Mouse (Mus musculus) heart, embryonic 12.5 days (tissue): ENCODE results near the gene Tcea3. TPM values are rescaled to one million over a fixed set of nuclear protein-coding genes. Genes with fewer than 3 reads are reported as not detected.

Source experiments
- ATAC-seq: fragments of 200-750 bp; cut with Nextera tagmentation; 2 replicates; pipeline ENCODE4 v1.8.0; 2017; ENCODE audit warnings: moderate TSS enrichment, moderate library complexity; ENCODE audit not compliant: insufficient number of reproducible peaks, low FRiP score
- H3K27ac ChIP-seq: fragments of 300-500 bp; sonication (generic); 2 replicates; pipeline ENCODE4 v1.5.1; 2016; ENCODE audit warnings: mild to moderate bottlenecking, moderate library complexity; ENCODE audit not compliant: poor library complexity, severe bottlenecking
- H3K27me3 ChIP-seq: fragments of 300-500 bp; sonication (generic); replicated peaks from 2 replicates; pipeline ENCODE4 v1.6.1; 2016; ENCODE audit warnings: mild to moderate bottlenecking, moderate library complexity
- H3K36me3 ChIP-seq: fragments of 300-500 bp; sonication (generic); 2 replicates; pipeline ENCODE4 v1.6.1; 2016; ENCODE audit warnings: mild to moderate bottlenecking, moderate library complexity
- H3K4me1 ChIP-seq: fragments of 300-500 bp; sonication (generic); replicated peaks from 2 replicates; pipeline ENCODE4 v1.6.1; 2016; ENCODE audit warnings: mild to moderate bottlenecking
- H3K4me2 ChIP-seq: fragments of 300-500 bp; sonication (generic); 2 replicates; pipeline ENCODE4 v1.6.1; 2016; ENCODE audit warnings: mild to moderate bottlenecking, moderate library complexity
- H3K4me3 ChIP-seq: fragments of 300-500 bp; sonication (generic); 2 replicates; pipeline ENCODE4 v1.5.1; 2016; ENCODE audit warnings: mild to moderate bottlenecking
- H3K9ac ChIP-seq: fragments of 300-500 bp; sonication (generic); 2 replicates; pipeline ENCODE4 v1.6.1; 2016; ENCODE audit warnings: mild to moderate bottlenecking, moderate library complexity
- H3K9me3 ChIP-seq: fragments of 300-500 bp; sonication (generic); replicated peaks from 2 replicates; pipeline ENCODE4 v1.6.1; 2016; ENCODE audit warnings: mild to moderate bottlenecking, moderate library complexity
- WGBS: fragments of 180-500 bp; shearing (Covaris S2); methylation state at CpG from one replicate; pipeline ENCODE4 v1.1.7; 2016; 5-methylcytosine and 5-hydroxymethylcytosine counted together
- polyA plus RNA-seq: library from polyadenylated mRNA; unstranded; fragments of >200 nt; fragmentation: Nextera tagmentation; extraction: Ambion mirVana; gene quantifications from 2 replicates; pipeline ENCODE4 v1.2.1, GENCODE M21; 2016

Gene Tcea3
- polyA plus RNA-seq, 1 experiment from 2014 or later = 57.6 TPM

DNA sequence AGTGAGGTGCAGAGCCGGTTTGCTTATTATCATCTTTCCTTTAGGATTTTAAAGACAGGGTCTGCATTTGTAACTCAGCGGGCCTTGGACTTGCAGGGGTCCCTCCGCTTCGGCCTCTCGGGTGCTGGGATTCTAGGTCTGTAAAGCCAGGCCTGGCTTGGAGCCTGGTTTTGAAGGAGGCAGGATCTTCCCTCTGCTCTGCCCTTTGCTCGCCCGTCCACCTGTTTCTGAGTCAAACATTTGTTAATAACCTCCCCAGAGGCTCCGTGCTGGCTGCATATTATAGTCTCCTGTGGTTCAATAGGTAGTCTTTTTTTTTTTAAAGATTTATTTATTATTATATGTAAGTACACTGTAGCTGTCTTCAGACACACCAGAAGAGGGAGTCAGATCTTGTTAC, 32.0 kb upstream of the Tcea3 start:
- peaks cover 11% of the 10 kb centered on the region for H3K27me3 ChIP-seq
- no peak overlapping the region for H3K27ac ChIP-seq
- peaks cover 36% of the 10 kb centered on the region for H3K4me1 ChIP-seq
- no peaks in the 10 kb centered on the region for H3K36me3 ChIP-seq
- no peak overlapping the region for H3K4me2 ChIP-seq
- no peak overlapping the region for H3K4me3 ChIP-seq
- ATAC-seq = no peak
- H3K9ac ChIP-seq = no peak overlapping the region
- no peaks in the 10 kb centered on the region for H3K9me3 ChIP-seq
- WGBS = 88% methylated on average over 8 of the region's 8 CpGs

GRCm38 (mm10) chr4:136217063-136217462, 30.5 kb upstream of the Tcea3 start:
- 62% methylated on average over 10 of the region's 10 CpGs for WGBS
- Histone ChIP-seq H3K27ac (no peak overlapping the region), H3K36me3 (no peaks in the 10 kb centered on the region), H3K9ac (no peak overlapping the region), H3K9me3 (no peaks in the 10 kb centered on the region), H3K4me2 (no peak overlapping the region), H3K27me3 (peaks cover 18% of the 10 kb centered on the region), H3K4me1 (peaks cover 36% of the 10 kb centered on the region), H3K4me3 (no peak overlapping the region)
- no peak for ATAC-seq

- ATAC-seq = peak; percentile 38; the same call in 1 of the 2 replicates
- WGBS = 8% methylated on average over 18 of the region's 18 CpGs
- peaks cover 28% of the 10 kb centered on the region for H3K4me1 ChIP-seq
Observed at GRCm38 (mm10) chr4:136218595-136219214, 28.8 kb upstream of the Tcea3 start.

GRCm38 (mm10) chr4:136220133-136220775, 27.3 kb upstream of the Tcea3 start:
- Histone ChIP-seq H3K4me1 (peaks cover 29% of the 10 kb centered on the region), H3K9ac (no peak overlapping the region), H3K9me3 (no peaks in the 10 kb centered on the region), H3K27ac (no peak overlapping the region), H3K36me3 (no peaks in the 10 kb centered on the region), H3K27me3 (peaks cover 18% of the 10 kb centered on the region), H3K4me2 (peak overlapping the region; percentile 57), H3K4me3 (peak overlapping the region; percentile 20)
- ATAC-seq = no peak
- 7% methylated on average over 17 of the region's 17 CpGs for WGBS

More at GRCm38 (mm10) chr4:136218595-136219214, 28.8 kb upstream of the Tcea3 start:
- H3K36me3 ChIP-seq = no peaks in the 10 kb centered on the region
- H3K27me3 ChIP-seq = peaks cover 18% of the 10 kb centered on the region
- peak overlapping the region; percentile 18; the same call in 1 of the 2 replicates for H3K4me3 ChIP-seq
- peak overlapping the region; percentile 61 for H3K4me2 ChIP-seq
- no peaks in the 10 kb centered on the region for H3K9me3 ChIP-seq
- H3K27ac ChIP-seq = peak overlapping the region; percentile 47; the same call in 1 of the 2 replicates
- H3K9ac ChIP-seq = peak overlapping the region; percentile 38; the same call in 1 of the 2 replicates

GRCm38 (mm10) chr4:136223549-136224239, 23.8 kb upstream of the Tcea3 start:
- Histone ChIP-seq H3K36me3 (no peaks in the 10 kb centered on the region), H3K27me3 (peaks cover 18% of the 10 kb centered on the region), H3K4me3 (no peak overlapping the region), H3K4me1 (peaks cover 27% of the 10 kb centered on the region), H3K9me3 (no peaks in the 10 kb centered on the region), H3K27ac (no peak overlapping the region), H3K9ac (no peak overlapping the region), H3K4me2 (no peak overlapping the region)
- ATAC-seq = no peak
- WGBS = 67% methylated on average over 13 of the region's 13 CpGs

DNA sequence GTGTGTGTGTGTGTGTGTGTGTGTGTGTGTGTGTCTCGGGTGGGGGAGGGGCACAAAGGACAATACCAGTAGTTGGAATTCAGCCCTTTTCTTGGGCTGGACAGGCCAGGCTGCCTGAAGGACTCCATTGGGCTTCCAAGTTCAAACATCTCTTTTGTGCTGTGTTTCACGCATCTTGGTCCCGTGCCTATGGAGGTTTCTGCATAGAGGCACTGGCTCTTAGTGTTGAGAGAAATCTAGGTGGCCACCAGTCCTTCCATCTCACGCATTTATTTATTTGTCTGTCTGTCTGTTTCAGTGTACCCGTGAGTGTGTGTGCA, 23.3 kb upstream of the Tcea3 start:
- ATAC-seq = no peak
- Histone ChIP-seq H3K27me3 (peaks cover 17% of the 10 kb centered on the region), H3K4me3 (no peak overlapping the region), H3K4me2 (no peak overlapping the region), H3K27ac (no peak overlapping the region), H3K9ac (no peak overlapping the region), H3K36me3 (no peaks in the 10 kb centered on the region), H3K4me1 (peaks cover 22% of the 10 kb centered on the region), H3K9me3 (no peaks in the 10 kb centered on the region)
- 65% methylated on average over 5 of the region's 5 CpGs for WGBS

DNA sequence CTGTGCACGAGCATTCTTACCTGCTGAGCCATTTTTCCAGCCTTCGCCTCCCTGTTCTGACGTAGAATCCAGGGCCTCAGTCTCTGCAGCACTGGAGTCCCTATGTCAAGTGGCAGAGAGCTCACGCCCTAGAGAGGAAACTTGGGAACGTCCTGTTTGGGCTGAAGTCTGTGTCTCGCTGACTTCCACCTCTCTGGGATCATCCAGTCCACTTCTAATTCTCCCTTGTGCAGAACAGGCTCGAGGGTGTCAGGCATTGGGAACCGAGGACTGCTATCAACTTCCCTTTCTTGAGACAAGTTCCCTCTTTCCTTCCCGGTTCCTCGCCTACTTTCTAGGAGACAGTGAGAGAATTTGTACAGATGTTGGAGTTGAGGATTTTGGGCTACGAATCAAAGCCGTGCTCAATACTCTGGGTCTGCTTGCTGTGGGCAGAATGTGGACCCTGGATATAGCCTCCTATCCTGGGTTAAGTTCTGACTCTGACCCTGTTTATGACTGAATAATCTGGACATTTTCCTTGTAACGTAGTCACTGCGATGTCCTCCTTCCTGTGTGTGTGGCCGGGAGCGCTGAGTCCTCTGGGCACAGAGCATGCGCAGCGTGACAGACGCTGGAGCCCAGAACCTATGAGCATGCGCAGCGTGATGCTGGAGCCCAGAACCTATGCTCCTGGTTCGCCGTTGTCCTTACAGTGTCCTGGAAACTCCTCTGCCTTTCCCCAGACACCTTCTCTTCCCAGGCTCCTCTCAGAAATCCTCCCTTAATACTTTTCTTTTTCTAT, 22.7 kb upstream of the Tcea3 start:
- peaks cover 15% of the 10 kb centered on the region for H3K4me1 ChIP-seq
- H3K4me3 ChIP-seq = no peak overlapping the region
- WGBS = 70% methylated on average over 23 of the region's 23 CpGs
- H3K9ac ChIP-seq = no peak overlapping the region
- no peak overlapping the region for H3K4me2 ChIP-seq
- no peak overlapping the region for H3K27ac ChIP-seq
- no peaks in the 10 kb centered on the region for H3K36me3 ChIP-seq
- H3K27me3 ChIP-seq = peaks cover 10% of the 10 kb centered on the region
- no peak for ATAC-seq
- no peaks in the 10 kb centered on the region for H3K9me3 ChIP-seq

DNA sequence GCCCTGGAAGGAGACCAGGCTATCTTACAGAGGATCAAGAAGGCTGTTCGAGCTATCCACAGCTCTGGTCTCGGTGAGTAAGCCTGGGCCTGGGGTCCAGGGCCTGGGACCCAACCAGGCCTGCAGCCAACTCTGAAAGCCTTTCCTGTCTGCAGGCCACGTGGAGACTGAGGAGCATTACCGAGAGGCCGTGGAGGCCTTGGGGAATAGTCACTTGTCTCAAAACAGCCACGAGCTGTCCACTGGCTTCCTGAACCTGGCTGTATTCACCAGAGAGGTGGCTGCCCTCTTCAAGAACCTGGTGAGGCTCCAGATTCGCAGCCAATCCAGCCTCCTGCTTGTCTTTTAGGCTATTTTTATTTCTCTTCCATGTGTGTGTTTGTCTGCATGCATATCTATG, 20.1 kb upstream of the Tcea3 start:
- Histone ChIP-seq H3K4me3 (no peak overlapping the region), H3K4me1 (peaks cover 9% of the 10 kb centered on the region), H3K27ac (no peak overlapping the region), H3K9me3 (no peaks in the 10 kb centered on the region), H3K9ac (no peak overlapping the region), H3K27me3 (no peaks in the 10 kb centered on the region), H3K36me3 (no peaks in the 10 kb centered on the region), H3K4me2 (no peak overlapping the region)
- WGBS = 63% methylated on average over 7 of the region's 7 CpGs
- ATAC-seq = no peak

DNA sequence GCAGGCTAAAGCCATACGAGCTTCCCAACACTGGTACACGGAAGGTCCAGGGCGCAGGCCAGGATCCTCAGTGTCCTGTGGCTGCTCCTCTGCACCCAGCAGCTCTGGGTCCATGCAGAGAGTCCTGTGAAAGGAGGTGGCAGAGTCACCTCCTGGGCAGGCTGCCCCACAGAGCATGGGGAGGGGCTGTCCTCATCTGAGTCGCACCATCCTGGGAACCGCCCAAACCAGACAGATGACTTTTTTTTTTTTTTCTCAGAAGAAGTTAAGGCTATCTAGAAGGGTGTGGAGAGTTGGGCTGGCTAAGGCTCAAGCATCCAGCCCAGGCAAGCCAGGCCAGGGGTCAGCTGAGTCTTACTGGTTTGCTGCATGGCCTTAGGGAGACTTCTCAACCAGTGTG, 18.9 kb upstream of the Tcea3 start:
- Histone ChIP-seq H3K4me2 (no peak overlapping the region), H3K36me3 (no peaks in the 10 kb centered on the region), H3K27ac (no peak overlapping the region), H3K4me1 (peaks cover 9% of the 10 kb centered on the region), H3K9me3 (no peaks in the 10 kb centered on the region), H3K9ac (no peak overlapping the region), H3K4me3 (no peak overlapping the region), H3K27me3 (no peaks in the 10 kb centered on the region)
- WGBS = 77% methylated on average over 5 of the region's 5 CpGs
- ATAC-seq = no peak

GRCm38 (mm10) chr4:136238669-136239068, 8.9 kb upstream of the Tcea3 start:
- H3K27ac ChIP-seq = no peak overlapping the region
- peaks cover 4% of the 10 kb centered on the region; the same call in 1 of the 2 replicates for H3K36me3 ChIP-seq
- H3K27me3 ChIP-seq = peaks cover 69% of the 10 kb centered on the region
- WGBS = 24% methylated on average over 13 of the region's 13 CpGs
- H3K9me3 ChIP-seq = 0 out of 2 replicates have a peak, but pooled peaks cover 3% of the 10 kb centered on the region
- no peak for ATAC-seq
- H3K4me1 ChIP-seq = peaks cover 9% of the 10 kb centered on the region
- H3K4me2 ChIP-seq = peak overlapping the region; percentile 27
- H3K4me3 ChIP-seq = peak overlapping the region; percentile 5; the same call in 1 of the 2 replicates
- H3K9ac ChIP-seq = no peak overlapping the region

DNA sequence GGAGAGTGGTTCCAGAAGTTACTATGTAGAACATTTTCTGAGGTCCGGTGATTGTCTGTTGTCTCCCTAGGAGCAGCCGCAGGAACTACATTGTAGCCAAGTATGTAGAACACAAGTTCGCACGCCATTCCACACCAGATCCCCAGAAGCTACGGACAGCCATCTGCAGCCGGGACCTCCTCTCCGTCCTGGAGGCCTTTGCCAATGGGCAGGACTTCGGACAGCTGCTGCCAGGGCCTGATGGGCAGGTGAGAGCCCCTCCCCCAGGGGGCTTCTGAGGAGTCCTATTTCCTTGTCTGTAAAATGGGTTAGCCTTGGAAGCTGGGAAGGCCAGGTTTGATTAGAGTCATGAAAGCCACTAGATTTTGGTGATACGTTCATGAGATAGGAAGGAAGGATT, 8.4 kb upstream of the Tcea3 start:
- no peak for ATAC-seq
- Histone ChIP-seq H3K9ac (no peak overlapping the region), H3K27me3 (peaks cover 72% of the 10 kb centered on the region), H3K4me2 (no peak overlapping the region), H3K4me3 (no peak overlapping the region), H3K36me3 (peaks cover 4% of the 10 kb centered on the region; the same call in 1 of the 2 replicates), H3K27ac (no peak overlapping the region), H3K9me3 (0 out of 2 replicates have a peak, but pooled peaks cover 3% of the 10 kb centered on the region), H3K4me1 (peaks cover 9% of the 10 kb centered on the region)
- 58% methylated on average over 9 of the region's 9 CpGs for WGBS
